Mouse (Mus musculus) left cerebral cortex, postnatal 14 days (tissue): ENCODE results near the gene Sacm1l. TPM values are rescaled to one million over a fixed set of nuclear protein-coding genes. Genes with fewer than 3 reads are reported as not detected.

Source experiments
- DNase-seq, 2 experiments: peaks; one replicate each; pipeline ENCODE4 v3.0.0; 2021 to 2022; ENCODE audit warnings: low spot score in 2 of 2, mixed read lengths in 1 of 2
- intact Hi-C: fragments of 180-260 bp; cut with DNase I; formaldehyde crosslinking; loops from one replicate; pipeline ENCODE4 v1.15.1; 2025
- total RNA-seq, 2 experiments: library from RNA; stranded (reverse); gene quantifications; 2 replicates each; pipeline ENCODE4 v1.2.3; 2021

The Sacm1l gene
- total RNA-seq, 2 experiments from 2014 or later: 46.9 to 53.5 TPM

DNA sequence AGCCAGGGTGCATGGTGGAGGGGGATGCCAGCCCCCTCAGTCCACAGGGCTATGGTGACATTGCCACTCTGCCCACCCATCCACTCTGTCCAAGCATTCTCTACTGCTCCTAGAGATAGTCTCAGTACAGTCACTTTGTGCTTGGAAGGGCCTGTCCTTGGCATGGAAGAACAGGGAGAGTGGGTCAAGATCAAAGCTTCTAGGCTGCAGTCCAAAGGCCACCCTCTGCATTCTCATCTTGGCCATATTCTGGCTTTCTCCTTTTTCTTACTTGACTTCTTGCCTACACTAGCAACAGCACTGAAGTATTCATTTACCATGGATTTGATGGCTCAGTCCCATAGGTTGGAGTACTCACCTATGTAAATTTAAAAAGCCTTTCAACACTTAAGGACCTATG is 108.7 kb downstream of the Sacm1l start:
- DNase-seq: no peak
- intact Hi-C loops: loop anchor here (5.0 kb wide), 2 partner anchors 69 to 159 kb away; no protein-coding TSS in a partner anchor

DNA sequence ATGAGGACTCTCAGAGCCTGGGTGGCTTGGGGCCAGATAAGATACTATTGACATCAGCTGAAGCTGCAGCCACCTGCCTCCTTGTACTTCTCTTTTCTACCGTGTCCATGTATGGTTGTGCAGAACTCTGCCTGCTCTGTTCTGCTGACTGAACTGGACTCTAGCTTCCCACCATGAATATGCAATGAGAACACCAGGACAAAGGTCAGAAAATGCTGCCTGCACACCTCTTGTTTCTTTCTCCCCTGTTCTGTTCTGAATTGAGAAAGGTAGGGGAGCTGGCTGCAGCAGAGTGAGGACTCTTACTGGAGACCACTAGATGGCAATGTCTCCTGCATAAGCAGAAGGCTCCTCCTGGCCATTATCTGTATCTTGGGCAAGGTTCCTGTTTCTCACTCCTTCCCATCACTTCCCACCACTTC is 109.1 kb downstream of the Sacm1l start:
- DNase-seq: peak; percentile 57 to 63
- intact Hi-C loops: loop anchor here (5.0 kb wide), 2 partner anchors 69 to 159 kb away; no protein-coding TSS in a partner anchor

DNA sequence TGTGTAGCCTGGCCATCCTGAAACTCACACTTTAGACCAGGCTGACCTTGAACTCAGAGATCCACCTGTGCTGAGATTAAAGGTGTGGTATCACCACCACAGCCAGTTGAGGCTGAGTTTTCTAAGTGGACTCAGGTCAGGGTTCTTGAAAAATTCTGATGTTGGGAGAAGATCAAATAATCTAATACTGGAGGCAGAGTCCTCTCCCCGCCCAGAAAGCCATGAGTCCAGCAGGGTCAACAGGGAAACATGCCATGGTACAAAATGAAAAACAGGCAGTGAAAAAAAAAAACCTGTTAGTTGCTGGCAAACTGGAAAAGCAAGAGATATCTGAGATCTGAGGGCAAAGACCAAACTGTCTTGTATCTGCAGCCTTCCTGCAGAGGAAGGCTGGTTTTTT is 110.5 kb downstream of the Sacm1l start:
- DNase-seq: no peak
- intact Hi-C loops: no loop called here

Other genes starting within 250 kb of the Sacm1l start
- gene Lars2, start 162.8 kb upstream of the Sacm1l start, total RNA-seq: 10 to 100 TPM; 29.7 to 35.2 TPM
- gene Limd1, start 51.1 kb upstream of the Sacm1l start, total RNA-seq: 1 to 10 TPM; 8.1 to 8.9 TPM
- under 1 TPM; 0.47 to 0.59 TPM for gene Slc6a20b, start 102.8 kb downstream of the Sacm1l start, total RNA-seq
- under 1 TPM; 0.09 to 0.30 TPM for gene Ccr9, start 148.7 kb downstream of the Sacm1l start, total RNA-seq
- gene Slc6a20a, start 149.1 kb downstream of the Sacm1l start, total RNA-seq: 10 to 100 TPM; 20.8 TPM
- gene Lztfl1, start 187.9 kb downstream of the Sacm1l start, total RNA-seq: 10 to 100 TPM; 68.6 to 77.3 TPM